Mouse (Mus musculus): ENCODE results near the gene Gzme. TPM values are rescaled to one million over a fixed set of nuclear protein-coding genes. Genes with fewer than 3 reads are reported as not detected.

Gene Gzme
- polyA plus RNA-seq, 1 experiment from 2014 or later: not detected

- no peak for DNase-seq (ENCODE audit: low spot score)
- Histone ChIP-seq H3K9me3 (no peaks in the 10 kb centered on the region), H3K27ac (no peak within 1 kb of the TSS), H3K27me3 (ENCODE audit: insufficient read depth, poor library complexity, severe bottlenecking) (no peaks in the 10 kb centered on the region), H3K4me1 (replicated peaks) (no peaks in the 10 kb centered on the region), H3K4me3 (no peak within 1 kb of the TSS), H3K36me3 (no peaks in the 10 kb centered on the region)
- WGBS: 83% methylated on average over 10 of the region's 10 CpGs
Observed at GRCm38 (mm10) chr14:56102386-56102785, 18.0 kb downstream of the Gzme start, which contains the start of gene Ctsg. Gene Ctsg, minus strand, starts transcription at chr14:56102574.

- Histone ChIP-seq H3K4me1 (replicated peaks) (no peaks in the 10 kb centered on the region), H3K4me3 (no peak overlapping the region), H3K36me3 (no peaks in the 10 kb centered on the region), H3K27ac (no peak overlapping the region), H3K9me3 (no peaks in the 10 kb centered on the region), H3K27me3 (ENCODE audit: insufficient read depth, poor library complexity, severe bottlenecking) (no peaks in the 10 kb centered on the region)
- no peak for DNase-seq (ENCODE audit: low spot score)
- 78% methylated on average over 4 of the region's 4 CpGs for WGBS
Observed at GRCm38 (mm10) chr14:56098940-56099339, 21.5 kb downstream of the Gzme start.

- no peak overlapping the region for H3K27ac ChIP-seq
- no peaks in the 10 kb centered on the region for H3K27me3 ChIP-seq (ENCODE audit: insufficient read depth, poor library complexity, severe bottlenecking)
- WGBS: 88% methylated on average over 1 of the region's 1 CpGs
- DNase-seq (ENCODE audit: low spot score): no peak
- no peak overlapping the region for H3K4me3 ChIP-seq
- no peaks in the 10 kb centered on the region for H3K36me3 ChIP-seq
- no peaks in the 10 kb centered on the region for H3K9me3 ChIP-seq
- no peaks in the 10 kb centered on the region for H3K4me1 ChIP-seq (replicated peaks)
Observed at GRCm38 (mm10) chr14:56097597-56097996, 22.8 kb downstream of the Gzme start.

GRCm38 (mm10) chr14:56093353-56093752 lies 27.1 kb downstream of the Gzme start:
- Histone ChIP-seq H3K4me3 (no peak overlapping the region), H3K27me3 (ENCODE audit: insufficient read depth, poor library complexity, severe bottlenecking) (no peaks in the 10 kb centered on the region), H3K4me1 (replicated peaks) (no peaks in the 10 kb centered on the region), H3K9me3 (no peaks in the 10 kb centered on the region), H3K27ac (no peak overlapping the region), H3K36me3 (no peaks in the 10 kb centered on the region)
- no peak for DNase-seq (ENCODE audit: low spot score)
- 85% methylated on average over 2 of the region's 2 CpGs for WGBS

GRCm38 (mm10) chr14:56086711-56087110 lies 33.7 kb downstream of the Gzme start:
- Histone ChIP-seq H3K4me3 (no peak overlapping the region), H3K4me1 (replicated peaks) (no peaks in the 10 kb centered on the region), H3K36me3 (no peaks in the 10 kb centered on the region), H3K27me3 (ENCODE audit: insufficient read depth, poor library complexity, severe bottlenecking) (no peaks in the 10 kb centered on the region), H3K27ac (no peak overlapping the region), H3K9me3 (no peaks in the 10 kb centered on the region)
- DNase-seq (ENCODE audit: low spot score): no peak
- WGBS: 81% methylated on average over 3 of the region's 3 CpGs

- Histone ChIP-seq H3K4me1 (replicated peaks) (no peaks in the 10 kb centered on the region), H3K36me3 (no peaks in the 10 kb centered on the region), H3K27me3 (ENCODE audit: insufficient read depth, poor library complexity, severe bottlenecking) (no peaks in the 10 kb centered on the region), H3K27ac (no peak within 1 kb of the TSS), H3K4me3 (no peak within 1 kb of the TSS), H3K9me3 (no peaks in the 10 kb centered on the region)
- DNase-seq (ENCODE audit: low spot score): no peak
- WGBS: 98% methylated on average over 2 of the region's 2 CpGs
Observed at GRCm38 (mm10) chr14:56085167-56085566, 35.3 kb downstream of the Gzme start, which contains the start of gene Mcpt8. Gene Mcpt8, minus strand, starts transcription at chr14:56085273.

- Histone ChIP-seq H3K4me1 (replicated peaks) (no peaks in the 10 kb centered on the region), H3K27me3 (ENCODE audit: insufficient read depth, poor library complexity, severe bottlenecking) (no peaks in the 10 kb centered on the region), H3K27ac (no peak overlapping the region), H3K4me3 (no peak overlapping the region), H3K36me3 (no peaks in the 10 kb centered on the region), H3K9me3 (no peaks in the 10 kb centered on the region)
- WGBS: 83% methylated on average over 4 of the region's 4 CpGs
- DNase-seq (ENCODE audit: low spot score): no peak
Observed at GRCm38 (mm10) chr14:56082016-56082415, 38.4 kb downstream of the Gzme start.

Other genes starting within 250 kb of the Gzme start
- gene Cbln3, start 236.2 kb downstream of the Gzme start, polyA plus RNA-seq (2016; fragmentation: Nextera tagmentation; extraction: Ambion mirVana): 0.12 and 0.33 TPM in 2 replicates
- gene Khnyn, start 235.7 kb downstream of the Gzme start, polyA plus RNA-seq (2016; fragmentation: Nextera tagmentation; extraction: Ambion mirVana): 21.4 and 24.2 TPM in 2 replicates
- gene Sdr39u1, start 220.3 kb downstream of the Gzme start, polyA plus RNA-seq (2016; fragmentation: Nextera tagmentation; extraction: Ambion mirVana): 33.2 and 38.1 TPM in 2 replicates
- not detected in 2 replicates for gene Cma1, start 175.9 kb downstream of the Gzme start, polyA plus RNA-seq (2016; fragmentation: Nextera tagmentation; extraction: Ambion mirVana)
- gene Cma2, start 169.6 kb downstream of the Gzme start, polyA plus RNA-seq (2016; fragmentation: Nextera tagmentation; extraction: Ambion mirVana): not detected in 2 replicates
- not detected in 2 replicates for gene Mcpt1, start 102.7 kb downstream of the Gzme start, polyA plus RNA-seq (2016; fragmentation: Nextera tagmentation; extraction: Ambion mirVana)
- not detected in 2 replicates for gene Mcpt9, start 90.1 kb downstream of the Gzme start, polyA plus RNA-seq (2016; fragmentation: Nextera tagmentation; extraction: Ambion mirVana)
- not detected in 2 replicates for gene Mcpt2, start 78.6 kb downstream of the Gzme start, polyA plus RNA-seq (2016; fragmentation: Nextera tagmentation; extraction: Ambion mirVana)
- not detected in 2 replicates for gene Mcpt4, start 58.3 kb downstream of the Gzme start, polyA plus RNA-seq (2016; fragmentation: Nextera tagmentation; extraction: Ambion mirVana)
- gene Mcpt8, start 35.4 kb downstream of the Gzme start, polyA plus RNA-seq (2016; fragmentation: Nextera tagmentation; extraction: Ambion mirVana): not detected in 2 replicates
- gene Ctsg, start 18.1 kb downstream of the Gzme start, polyA plus RNA-seq (2016; fragmentation: Nextera tagmentation; extraction: Ambion mirVana): not detected in 2 replicates
- gene Gzmd, start 12.0 kb upstream of the Gzme start, polyA plus RNA-seq (2016; fragmentation: Nextera tagmentation; extraction: Ambion mirVana): not detected in 2 replicates
- gene Gzmg, start 39.0 kb upstream of the Gzme start, polyA plus RNA-seq (2016; fragmentation: Nextera tagmentation; extraction: Ambion mirVana): not detected in 2 replicates
- not detected in 2 replicates for gene Gzmn, start 54.0 kb upstream of the Gzme start, polyA plus RNA-seq (2016; fragmentation: Nextera tagmentation; extraction: Ambion mirVana)
- gene Gzmf, start 90.8 kb upstream of the Gzme start, polyA plus RNA-seq (2016; fragmentation: Nextera tagmentation; extraction: Ambion mirVana): not detected in 2 replicates
- 0.17 and 0.19 TPM in 2 replicates for gene Gzmc, start 114.0 kb upstream of the Gzme start, polyA plus RNA-seq (2016; fragmentation: Nextera tagmentation; extraction: Ambion mirVana)
- gene Gzmb, start 141.6 kb upstream of the Gzme start, polyA plus RNA-seq (2016; fragmentation: Nextera tagmentation; extraction: Ambion mirVana): not detected in 2 replicates
- gene Atp12a, start 244.4 kb upstream of the Gzme start, polyA plus RNA-seq (2016; fragmentation: Nextera tagmentation; extraction: Ambion mirVana): not detected in 2 replicates

Data from hindbrain, embryonic 10.5 days (tissue).